Mouse (Mus musculus) MEL-GATA-1-ER (cell line): ENCODE results near the gene Gm21293.
"Not testable (repeated sequence)": the region's sequence is repeated elsewhere in the genome, so short reads cannot be mapped to it uniquely, and the experiment has no call there.

Source experiments
- DNase-seq: peaks from one replicate; pipeline ENCODE4 v3.0.0-alpha.2; 2012; ENCODE audit warnings: low read depth; ENCODE audit errors: extremely low read depth

Gm21293 gene

GRCm38 (mm10) chr10:104142687-104143086 is at the start of gene Gm21293:
TSS of gene Gm21293 (plus strand) at chr10:104142987.
- DNase-seq = not testable (repeated sequence)

- DNase-seq = no peak
Observed at GRCm38 (mm10) chr10:104110044-104110443, 32.7 kb upstream of the Gm21293 start.

- no peak for DNase-seq
Observed at GRCm38 (mm10) chr10:104118312-104118711, 24.5 kb upstream of the Gm21293 start.

- DNase-seq = not testable (repeated sequence)
Observed at GRCm38 (mm10) chr10:104151197-104151596, 8.4 kb downstream of the Gm21293 start, which contains the start of gene Gm6763. TSS of gene Gm6763 (plus strand) at chr10:104151497.

- DNase-seq = not testable (repeated sequence)
Observed at GRCm38 (mm10) chr10:104159706-104160105, 16.9 kb downstream of the Gm21293 start, which contains the start of gene Gm8764. TSS of gene Gm8764 (plus strand) at chr10:104160006.

GRCm38 (mm10) chr10:104168215-104168614 is 25.4 kb downstream of the Gm21293 start, which contains the start of gene Gm21304:
TSS of gene Gm21304 (plus strand) at chr10:104168515.
- not testable (repeated sequence) for DNase-seq

- DNase-seq = not testable (repeated sequence)
Observed at GRCm38 (mm10) chr10:104176724-104177123, 33.9 kb downstream of the Gm21293 start, which contains the start of gene Gm21312. TSS of gene Gm21312 (plus strand) at chr10:104177024.

- not testable (repeated sequence) for DNase-seq
Observed at GRCm38 (mm10) chr10:104185233-104185632, 42.4 kb downstream of the Gm21293 start, which contains the start of gene Gm20765. TSS of gene Gm20765 (plus strand) at chr10:104185533.

GRCm38 (mm10) chr10:104193742-104194141 is 51.0 kb downstream of the Gm21293 start, which contains the start of gene Gm4340:
TSS of gene Gm4340 (plus strand) at chr10:104194042.
- DNase-seq = not testable (repeated sequence)
